In genomic region chr5:138734018-138734417, GRCm38 (mm10) we compare ENCODE assay signal across 20 mouse cellular contexts. TPM values are rescaled to one million over a fixed set of nuclear protein-coding genes. Genes with fewer than 3 reads are reported as not detected.
DNase-seq lines count a peak whose midpoint lies in the region; ATAC-seq and TF ChIP-seq lines count a peak whose summit lies in the region.
"Had no signal": no experiment of that assay in that cellular context is flagged by ENCODE, and none has a peak within 500 bp of the region (broad histone marks: within the 10 kb centered on the region; RNA-seq: fewer than 3 reads in every experiment).

No protein-coding gene starts in this region.

- H3K4me2 ChIP-seq in heart, embryonic 14.5 days (ENCODE audit: low read length) = peak overlapping the region; percentile 35; the same call in 1 of the 2 replicates
- no peak overlapping the region for H3K4me2 ChIP-seq in kidney, embryonic 14.5 days (replicated peaks; ENCODE audit: low read depth, low read length)
- H3K4me2 ChIP-seq in lung, embryonic 16.5 days (ENCODE audit: low read depth, low read length) = no peak overlapping the region
- H3K4me2 ChIP-seq in stomach, postnatal 0 days (replicated peaks; ENCODE audit: low read depth) = no peak overlapping the region
- no peak overlapping the region for H3K4me2 ChIP-seq in hindbrain, embryonic 13.5 days
- H3K4me2 ChIP-seq: embryonic facial prominence, embryonic 15.5 days had no signal

- peak overlapping the region; percentile 56 to 82 for H3K27ac ChIP-seq in heart, embryonic 14.5 days (replicated peaks in 1 of 2; ENCODE audit: control insufficient read depth in 1 of 2, insufficient read depth in 1 of 2, low read depth in 2 of 2, low read length in 2 of 2)
- H3K27ac ChIP-seq in kidney, embryonic 14.5 days (ENCODE audit: low read depth, low read length) = no peak overlapping the region
- no peak overlapping the region for H3K27ac ChIP-seq in kidney, adult 2 months (ENCODE audit: insufficient read depth, low read depth, low read length)
- H3K27ac ChIP-seq in lung, embryonic 16.5 days (ENCODE audit: low read length) = no peak overlapping the region
- no peak overlapping the region for H3K27ac ChIP-seq in stomach, postnatal 0 days (replicated peaks)
- H3K27ac ChIP-seq in hindbrain, embryonic 13.5 days = no peak overlapping the region
- H3K27ac ChIP-seq: embryonic facial prominence, embryonic 15.5 days; gastrocnemius, adult 2 months; hindbrain, embryonic 10.5 days; hindbrain, postnatal 0 days; layer of hippocampus, adult 2 months; midbrain, embryonic 10.5 days had no signal

- intact Hi-C loops in heart, postnatal 36 days (cut with DNase I) = no loop called here

- DNase-seq in heart, postnatal 36 days = no peak
- DNase-seq in kidney, adult 2 months = no peak
- no peak for DNase-seq in lung, adult 18-20 months
- DNase-seq in stomach, postnatal 0 days (ENCODE audit: low spot score) = no peak
- DNase-seq: adrenal gland, adult 2 months; B cell, adult 2 months; cerebellum, adult 11 months; cerebellum, adult 9-11 months; gastrocnemius, adult 2 months had no signal

- WGBS in heart, embryonic 14.5 days = 78% methylated on average over 18 of the region's 18 CpGs
- 78% methylated on average over 18 of the region's 18 CpGs for WGBS in kidney, embryonic 14.5 days
- WGBS in kidney, adult 2 months = 73% methylated on average over 18 of the region's 18 CpGs
- WGBS in lung, embryonic 16.5 days = 78% methylated on average over 18 of the region's 18 CpGs
- WGBS in stomach, postnatal 0 days = 69% methylated on average over 18 of the region's 18 CpGs
- WGBS in hindbrain, embryonic 13.5 days = 89% methylated on average over 18 of the region's 18 CpGs

- no peak overlapping the region for H3K4me3 ChIP-seq in heart, embryonic 14.5 days (ENCODE audit: control insufficient read depth in 1 of 2, insufficient read depth in 1 of 2, low read depth in 1 of 2, low read length in 2 of 2)
- H3K4me3 ChIP-seq in kidney, embryonic 14.5 days (ENCODE audit: low read length) = no peak overlapping the region
- H3K4me3 ChIP-seq in kidney, adult 2 months (ENCODE audit: insufficient read depth, low read depth, low read length) = no peak overlapping the region
- H3K4me3 ChIP-seq in lung, embryonic 16.5 days (ENCODE audit: low read length) = no peak overlapping the region
- H3K4me3 ChIP-seq in stomach, postnatal 0 days (ENCODE audit: low read depth, low read length) = no peak overlapping the region
- no peak overlapping the region for H3K4me3 ChIP-seq in hindbrain, embryonic 13.5 days
- H3K4me3 ChIP-seq: embryonic facial prominence, embryonic 15.5 days; gastrocnemius, adult 2 months; hindbrain, embryonic 10.5 days; layer of hippocampus, adult 2 months; midbrain, embryonic 10.5 days had no signal

- H3K4me1 ChIP-seq in heart, embryonic 14.5 days (ENCODE audit: control insufficient read depth in 2 of 2, insufficient read depth in 2 of 2, low read length in 2 of 2) = peaks cover 15 to 28% of the 10 kb centered on the region in 2 experiments
- H3K4me1 ChIP-seq in kidney, embryonic 14.5 days (ENCODE audit: control insufficient read depth, insufficient read depth, low read length) = 0 out of 2 replicates have a peak, but pooled peaks cover 5% of the 10 kb centered on the region
- H3K4me1 ChIP-seq in kidney, adult 2 months (ENCODE audit: control insufficient read depth, insufficient read depth, low read length) = no peaks in the 10 kb centered on the region; the same call in 1 of the 2 replicates
- H3K4me1 ChIP-seq in lung, embryonic 16.5 days (replicated peaks; ENCODE audit: control insufficient read depth, insufficient read depth, low read length) = no peaks in the 10 kb centered on the region
- H3K4me1 ChIP-seq in stomach, postnatal 0 days (replicated peaks; ENCODE audit: control insufficient read depth, insufficient read depth) = no peaks in the 10 kb centered on the region
- no peaks in the 10 kb centered on the region for H3K4me1 ChIP-seq in hindbrain, embryonic 13.5 days (replicated peaks)
- H3K4me1 ChIP-seq: embryonic facial prominence, embryonic 15.5 days; hindbrain, embryonic 10.5 days; midbrain, embryonic 10.5 days had no signal

- H3K27me3 ChIP-seq in heart, embryonic 14.5 days (ENCODE audit: control insufficient read depth, insufficient read depth, low read length) = no peaks in the 10 kb centered on the region
- H3K27me3 ChIP-seq in kidney, embryonic 14.5 days (ENCODE audit: control insufficient read depth, insufficient read depth, low read length) = no peaks in the 10 kb centered on the region
- no peaks in the 10 kb centered on the region for H3K27me3 ChIP-seq in kidney, adult 2 months (replicated peaks; ENCODE audit: control insufficient read depth, insufficient read depth, low read length)
- no peaks in the 10 kb centered on the region for H3K27me3 ChIP-seq in lung, embryonic 16.5 days (ENCODE audit: control insufficient read depth, insufficient read depth, low read depth, low read length)
- no peaks in the 10 kb centered on the region for H3K27me3 ChIP-seq in stomach, postnatal 0 days (ENCODE audit: control insufficient read depth, insufficient read depth, low read length)
- H3K27me3 ChIP-seq in hindbrain, embryonic 13.5 days = no peaks in the 10 kb centered on the region
- H3K27me3 ChIP-seq: embryonic facial prominence, embryonic 15.5 days had no signal

- 0 out of 2 replicates have a peak, but pooled peaks have one; percentile 16 for ATAC-seq in heart, embryonic 14.5 days (ENCODE audit: insufficient number of reproducible peaks, insufficient read depth, low FRiP score, low read depth)
- peak; percentile 67; the same call in 1 of the 2 replicates for ATAC-seq in kidney, embryonic 14.5 days (ENCODE audit: low FRiP score, low TSS enrichment)
- ATAC-seq in lung, embryonic 16.5 days (ENCODE audit: low read depth) = peak; percentile 81
- peak; percentile 29; the same call in 1 of the 2 replicates for ATAC-seq in stomach, postnatal 0 days (ENCODE audit: low FRiP score, low TSS enrichment)
- no peak for ATAC-seq in hindbrain, embryonic 13.5 days (ENCODE audit: low FRiP score)
- ATAC-seq: forebrain, embryonic 14.5 days; hindbrain, postnatal 0 days had no signal

- no peak for TF ChIP-seq POLR2A in kidney, adult 2 months (IDR thresholded peaks at IDR 0.05; ENCODE audit: low read depth, low read length)

- no peak for TF ChIP-seq CTCF in kidney, adult 2 months (conservative IDR thresholded peaks at IDR 0.05; ENCODE audit: insufficient read depth, insufficient read length, low read depth, low read length)
- TF ChIP-seq CTCF in stomach, postnatal 0 days (IDR thresholded peaks at IDR 0.05; ENCODE audit: low read depth) = no peak

- H3K9me3 ChIP-seq in heart, embryonic 14.5 days (ENCODE audit: control insufficient read depth, low read length) = no peaks in the 10 kb centered on the region
- H3K9me3 ChIP-seq in kidney, embryonic 14.5 days (ENCODE audit: control insufficient read depth, low read length) = no peaks in the 10 kb centered on the region
- H3K9me3 ChIP-seq in lung, embryonic 16.5 days (ENCODE audit: control insufficient read depth, low read length) = no peaks in the 10 kb centered on the region
- no peaks in the 10 kb centered on the region for H3K9me3 ChIP-seq in stomach, postnatal 0 days (ENCODE audit: control insufficient read depth, low read length)
- no peaks in the 10 kb centered on the region for H3K9me3 ChIP-seq in hindbrain, embryonic 13.5 days
- H3K9me3 ChIP-seq: embryonic facial prominence, embryonic 15.5 days; hindbrain, embryonic 10.5 days; midbrain, embryonic 10.5 days had no signal

- H3K36me3 ChIP-seq in heart, embryonic 14.5 days (ENCODE audit: control insufficient read depth, insufficient read depth, low read length) = no peaks in the 10 kb centered on the region
- H3K36me3 ChIP-seq in kidney, embryonic 14.5 days (ENCODE audit: control insufficient read depth, insufficient read depth, low read length) = no peaks in the 10 kb centered on the region
- H3K36me3 ChIP-seq in kidney, adult 2 months (ENCODE audit: control insufficient read depth, insufficient read depth, low read length) = no peaks in the 10 kb centered on the region
- no peaks in the 10 kb centered on the region for H3K36me3 ChIP-seq in lung, embryonic 16.5 days (ENCODE audit: control insufficient read depth, insufficient read depth, low read length)
- H3K36me3 ChIP-seq in stomach, postnatal 0 days (ENCODE audit: control insufficient read depth, insufficient read depth, low read length) = no peaks in the 10 kb centered on the region
- H3K36me3 ChIP-seq in hindbrain, embryonic 13.5 days = no peaks in the 10 kb centered on the region
- H3K36me3 ChIP-seq: embryonic facial prominence, embryonic 15.5 days; hindbrain, embryonic 10.5 days; midbrain, embryonic 10.5 days had no signal

- 0 out of 2 replicates have a peak overlapping the region, but pooled peaks have one; percentile 16 for H3K9ac ChIP-seq in heart, embryonic 14.5 days (ENCODE audit: low read length)
- H3K9ac ChIP-seq in kidney, embryonic 14.5 days (ENCODE audit: low read depth, low read length) = no peak overlapping the region
- no peak overlapping the region for H3K9ac ChIP-seq in lung, embryonic 16.5 days (ENCODE audit: low read length)
- no peak overlapping the region for H3K9ac ChIP-seq in stomach, postnatal 0 days (ENCODE audit: low read length)
- no peak overlapping the region for H3K9ac ChIP-seq in hindbrain, embryonic 13.5 days
- H3K9ac ChIP-seq: embryonic facial prominence, embryonic 15.5 days had no signal

- TF ChIP-seq EP300 in stomach, postnatal 0 days (optimal IDR thresholded peaks at IDR 0.05) = no peak

RNA-seq across cellular contexts. Expression of gene Fam20c, which starts 20.3 kb away (rescaled TPM):
- polyA plus RNA-seq in heart, embryonic 14.5 days (2014; fragmentation: Nextera tagmentation; extraction: Ambion mirVana) = 7.7 and 8.7 TPM in 2 replicates
- 10 to 100 TPM; 10.3 to 12.5 TPM for total RNA-seq in heart, postnatal 36 days (2021)
- polyA plus RNA-seq in kidney, embryonic 14.5 days (2014; fragmentation: Nextera tagmentation; extraction: Ambion mirVana) = 16.5 and 19.9 TPM in 2 replicates
- polyA plus RNA-seq in kidney, adult 2 months (2012; rRNA removed) = 49.5 and 65.6 TPM in 2 replicates
- polyA plus RNA-seq in lung, embryonic 16.5 days (2015; fragmentation: Nextera tagmentation; extraction: Ambion mirVana) = 4.0 and 5.6 TPM in 2 replicates
- polyA plus RNA-seq in stomach, postnatal 0 days (2015; fragmentation: Nextera tagmentation; extraction: Ambion mirVana) = 5.5 and 6.1 TPM in 2 replicates
- polyA plus RNA-seq in hindbrain, embryonic 13.5 days (2015; fragmentation: Nextera tagmentation; extraction: Ambion mirVana) = 48.0 and 51.5 TPM in 2 replicates
- total RNA-seq: MEL had no signal

Comparison
In these comparisons a context has a peak if more than half of its experiments do, and no peak if none do; other contexts are left out.
1. H3K27ac ChIP-seq: peak in heart, embryonic 14.5 days (2 of 2); none in kidney, embryonic 14.5 days (single experiment), kidney, adult 2 months (single experiment), lung, embryonic 16.5 days (single experiment), stomach, postnatal 0 days (single experiment) and hindbrain, embryonic 13.5 days (single experiment).